ENCODE assay signal across 8 mouse cellular contexts in genomic region chr7:25711731-25712197, GRCm38 (mm10). TPM values are rescaled to one million over a fixed set of nuclear protein-coding genes. Genes with fewer than 3 reads are reported as not detected.
DNase-seq lines count a peak whose midpoint lies in the region; ATAC-seq and TF ChIP-seq lines count a peak whose summit lies in the region.

No protein-coding gene starts in this region.

- POLR2A ChIA-PET in Patski (lab: Charles Lee), result no interaction called here

- H3K4me2 ChIP-seq in forebrain, embryonic 11.5 days (ENCODE audit: low read depth, low read length, severe bottlenecking), result no peak overlapping the region
- H3K4me2 ChIP-seq in forebrain, postnatal 0 days (ENCODE audit: low read depth), result no peak overlapping the region
- no peak overlapping the region; the same call in 1 of the 2 replicates for H3K4me2 ChIP-seq in embryonic facial prominence, embryonic 13.5 days

- CTCF ChIA-PET in Patski (lab: Charles Lee), result interaction anchor here (0.7 kb wide), 1 partner anchor 13 kb away, joined by 3 read pairs; no protein-coding TSS in a partner anchor

- 0 out of 2 replicates have a peak overlapping the region, but pooled peaks have one; percentile 6 for H3K27ac ChIP-seq in forebrain, embryonic 11.5 days (ENCODE audit: low read depth, low read length)
- no peak overlapping the region for H3K27ac ChIP-seq in forebrain, postnatal 0 days (ENCODE audit: low read depth, low read length)
- H3K27ac ChIP-seq in embryonic facial prominence, embryonic 13.5 days, result peak overlapping the region; percentile 74
- H3K27ac ChIP-seq in thymus, adult 2 months (ENCODE audit: control insufficient read depth, insufficient read depth, low read length), result no peak overlapping the region

- no peaks in the 10 kb centered on the region for H3K9me3 ChIP-seq in forebrain, embryonic 11.5 days (ENCODE audit: control insufficient read depth, low read length)
- H3K9me3 ChIP-seq in forebrain, postnatal 0 days (ENCODE audit: low read length), result no peaks in the 10 kb centered on the region
- H3K9me3 ChIP-seq in embryonic facial prominence, embryonic 13.5 days, result no peaks in the 10 kb centered on the region

- ATAC-seq in forebrain, embryonic 11.5 days (replicated peaks; ENCODE audit: low FRiP score), result peak; percentile 7; the same call in 1 of the 2 replicates
- no peak for ATAC-seq in forebrain, postnatal 0 days
- ATAC-seq in Patski, result peak; percentile 89
- ATAC-seq in embryonic facial prominence, embryonic 13.5 days (ENCODE audit: insufficient number of reproducible peaks, insufficient read depth, low FRiP score, low TSS enrichment, low read depth), result peak; percentile 32; the same call in 1 of the 2 replicates
- ATAC-seq in hematopoietic stem cell, adult 5-6 weeks (replicated peaks in 1 of 2; ENCODE audit: insufficient read depth in 1 of 2, low FRiP score in 2 of 2, low TSS enrichment in 1 of 2, low read depth in 1 of 2, poor library complexity in 2 of 2, severe bottlenecking in 2 of 2), result peak; percentile 22 to 23; a peak in 2 of 4 replicates
- ATAC-seq in megakaryocyte progenitor cell, adult 5-6 weeks (replicated peaks; ENCODE audit: poor library complexity), result peak; percentile 57

- no peak overlapping the region for H3K9ac ChIP-seq in forebrain, embryonic 11.5 days (ENCODE audit: low read length)
- H3K9ac ChIP-seq in forebrain, postnatal 0 days, result no peak overlapping the region
- 0 out of 2 replicates have a peak overlapping the region, but pooled peaks have one; percentile 54 for H3K9ac ChIP-seq in embryonic facial prominence, embryonic 13.5 days

- no peak for TF ChIP-seq CTCF in forebrain, postnatal 0 days (IDR thresholded peaks at IDR 0.05; ENCODE audit: low read depth)
- TF ChIP-seq CTCF in Patski (IDR thresholded peaks at IDR 0.05), result no peak
- TF ChIP-seq CTCF in thymus, adult 2 months (IDR thresholded peaks at IDR 0.05; ENCODE audit: borderline replicate concordance, control insufficient read depth, extremely low read depth, insufficient read depth, low read length, poor library complexity), result no peak

- in situ Hi-C loops in Patski (cut with MboI; ENCODE audit: low pct_unique_long_range_greater_than_20kb), result no loop called here

- DNase-seq in forebrain, embryonic 11.5 days (ENCODE audit: low spot score), result no peak
- DNase-seq in forebrain, postnatal 0 days, result no peak
- DNase-seq in Patski (ENCODE audit: low read depth, low spot score), result peak; percentile 89
- DNase-seq in thymus, adult 2 months, result no peak
- no peak for DNase-seq in lung, postnatal 10 days

- peaks cover 4% of the 10 kb centered on the region; the same call in 1 of the 2 replicates for H3K4me1 ChIP-seq in forebrain, embryonic 11.5 days (replicated peaks; ENCODE audit: control insufficient read depth, insufficient read depth, low read length)
- no peaks in the 10 kb centered on the region for H3K4me1 ChIP-seq in forebrain, postnatal 0 days (ENCODE audit: insufficient read depth)
- peaks cover 46% of the 10 kb centered on the region for H3K4me1 ChIP-seq in embryonic facial prominence, embryonic 13.5 days
- peaks cover 19% of the 10 kb centered on the region for H3K4me1 ChIP-seq in thymus, adult 2 months (replicated peaks; ENCODE audit: control insufficient read depth, insufficient read depth, low read length)

- H3K27me3 ChIP-seq in forebrain, embryonic 11.5 days (ENCODE audit: control insufficient read depth, insufficient read depth, low read length), result no peaks in the 10 kb centered on the region
- no peaks in the 10 kb centered on the region for H3K27me3 ChIP-seq in forebrain, postnatal 0 days (ENCODE audit: insufficient read depth, low read length)
- H3K27me3 ChIP-seq in Patski, result no peaks in the 10 kb centered on the region
- no peaks in the 10 kb centered on the region for H3K27me3 ChIP-seq in embryonic facial prominence, embryonic 13.5 days
- no peaks in the 10 kb centered on the region for H3K27me3 ChIP-seq in thymus, adult 2 months (ENCODE audit: control insufficient read depth, insufficient read depth, low read length)

- no peak overlapping the region for H3K4me3 ChIP-seq in forebrain, embryonic 11.5 days (ENCODE audit: low read depth, low read length)
- no peak overlapping the region for H3K4me3 ChIP-seq in forebrain, postnatal 0 days (ENCODE audit: low read depth, low read length)
- H3K4me3 ChIP-seq in embryonic facial prominence, embryonic 13.5 days, result no peak overlapping the region
- no peak overlapping the region for H3K4me3 ChIP-seq in thymus, adult 2 months (ENCODE audit: control insufficient read depth, insufficient read depth, low read length)

- peaks cover 7% of the 10 kb centered on the region for H3K36me3 ChIP-seq in forebrain, embryonic 11.5 days (ENCODE audit: control insufficient read depth, insufficient read depth, low read length)
- peaks cover 39% of the 10 kb centered on the region for H3K36me3 ChIP-seq in forebrain, postnatal 0 days (ENCODE audit: insufficient read depth)
- H3K36me3 ChIP-seq in embryonic facial prominence, embryonic 13.5 days, result peaks cover 45% of the 10 kb centered on the region
- H3K36me3 ChIP-seq in thymus, adult 2 months (ENCODE audit: control insufficient read depth, insufficient read depth, low read length), result peaks cover 32% of the 10 kb centered on the region

- no peak for TF ChIP-seq POLR2A in thymus, adult 2 months (IDR thresholded peaks at IDR 0.05; ENCODE audit: control insufficient read depth, extremely low read depth, insufficient read depth, low read length, poor library complexity)

- WGBS in forebrain, embryonic 11.5 days, result 46% methylated on average over 7 of the region's 7 CpGs
- 52% methylated on average over 7 of the region's 7 CpGs for WGBS in forebrain, postnatal 0 days
- whole genome bisulfite sequencing in embryonic facial prominence, embryonic 13.5 days, result 15% methylated on average over 7 of the region's 7 CpGs
- WGBS in thymus, adult 2 months, result 51% methylated on average over 7 of the region's 7 CpGs

RNA-seq across cellular contexts. Expression of gene Ccdc97, which starts 7.1 kb away (rescaled TPM):
- polyA plus RNA-seq in forebrain, embryonic 11.5 days (2014; fragmentation: Nextera tagmentation; extraction: Ambion mirVana), result 37.8 and 41.2 TPM in 2 replicates
- 21.1 and 37.6 TPM in 2 replicates for total RNA-seq in forebrain, postnatal 0 days (2014; rRNA removed)
- 31.7 and 32.0 TPM in 2 replicates for polyA plus RNA-seq in forebrain, postnatal 0 days (2015; fragmentation: Nextera tagmentation; extraction: Ambion mirVana)
- 33.7 TPM for polyA plus RNA-seq in Patski (2021)
- 24.1 and 26.3 TPM in 2 replicates for polyA plus RNA-seq in embryonic facial prominence, embryonic 13.5 days (2015; fragmentation: Nextera tagmentation; extraction: Ambion mirVana)
- total RNA-seq in hematopoietic stem cell, adult 5-6 weeks (2017), result 16.7 and 18.9 TPM in 2 replicates
- total RNA-seq in megakaryocyte progenitor cell, adult 5-6 weeks (2015), result 25.1 and 27.4 TPM in 2 replicates
- total RNA-seq in megakaryocyte progenitor cell, adult 5-6 weeks (2017), result 10.5 and 18.3 TPM in 2 replicates
- polyA plus RNA-seq in thymus, adult 2 months (2012; rRNA removed), result 184 and 185 TPM in 2 replicates

RNA-seq across cellular contexts. Expression of gene Tgfb1, which starts 25.0 kb away (rescaled TPM):
- polyA plus RNA-seq in forebrain, embryonic 11.5 days (2014; fragmentation: Nextera tagmentation; extraction: Ambion mirVana), result 1.1 and 1.6 TPM in 2 replicates
- total RNA-seq in forebrain, postnatal 0 days (2014; rRNA removed), result 1.6 and 3.1 TPM in 2 replicates
- 0.39 and 0.56 TPM in 2 replicates for polyA plus RNA-seq in forebrain, postnatal 0 days (2015; fragmentation: Nextera tagmentation; extraction: Ambion mirVana)
- polyA plus RNA-seq in Patski (2021), result 29.7 TPM
- 3.2 and 3.4 TPM in 2 replicates for polyA plus RNA-seq in embryonic facial prominence, embryonic 13.5 days (2015; fragmentation: Nextera tagmentation; extraction: Ambion mirVana)
- total RNA-seq in hematopoietic stem cell, adult 5-6 weeks (2017), result 46.0 and 50.7 TPM in 2 replicates
- total RNA-seq in megakaryocyte progenitor cell, adult 5-6 weeks (2015), result 237 and 286 TPM in 2 replicates
- total RNA-seq in megakaryocyte progenitor cell, adult 5-6 weeks (2017), result 35.7 and 35.8 TPM in 2 replicates
- 125 and 157 TPM in 2 replicates for polyA plus RNA-seq in thymus, adult 2 months (2012; rRNA removed)

RNA-seq across cellular contexts. Expression of gene B9d2, which starts 31.2 kb away (rescaled TPM):
- polyA plus RNA-seq in forebrain, embryonic 11.5 days (2014; fragmentation: Nextera tagmentation; extraction: Ambion mirVana), result 30.4 and 35.1 TPM in 2 replicates
- total RNA-seq in forebrain, postnatal 0 days (2014; rRNA removed), result 15.7 and 15.8 TPM in 2 replicates
- polyA plus RNA-seq in forebrain, postnatal 0 days (2015; fragmentation: Nextera tagmentation; extraction: Ambion mirVana), result 58.2 and 60.1 TPM in 2 replicates
- 40.2 TPM for polyA plus RNA-seq in Patski (2021)
- polyA plus RNA-seq in embryonic facial prominence, embryonic 13.5 days (2015; fragmentation: Nextera tagmentation; extraction: Ambion mirVana), result 25.9 and 26.4 TPM in 2 replicates
- 46.3 and 70.6 TPM in 2 replicates for total RNA-seq in hematopoietic stem cell, adult 5-6 weeks (2017)
- total RNA-seq in megakaryocyte progenitor cell, adult 5-6 weeks (2015), result 34.4 and 38.7 TPM in 2 replicates
- 38.2 and 39.8 TPM in 2 replicates for total RNA-seq in megakaryocyte progenitor cell, adult 5-6 weeks (2017)
- polyA plus RNA-seq in thymus, adult 2 months (2012; rRNA removed), result 153 and 164 TPM in 2 replicates

RNA-seq across cellular contexts. Expression of gene Tmem91, which starts 36.8 kb away (rescaled TPM):
- 2.7 and 3.2 TPM in 2 replicates for polyA plus RNA-seq in forebrain, embryonic 11.5 days (2014; fragmentation: Nextera tagmentation; extraction: Ambion mirVana)
- total RNA-seq in forebrain, postnatal 0 days (2014; rRNA removed), result 32.8 and 40.3 TPM in 2 replicates
- 40.9 and 61.4 TPM in 2 replicates for polyA plus RNA-seq in forebrain, postnatal 0 days (2015; fragmentation: Nextera tagmentation; extraction: Ambion mirVana)
- polyA plus RNA-seq in Patski (2021), result 0.49 TPM
- 3.4 and 3.8 TPM in 2 replicates for polyA plus RNA-seq in embryonic facial prominence, embryonic 13.5 days (2015; fragmentation: Nextera tagmentation; extraction: Ambion mirVana)
- total RNA-seq in hematopoietic stem cell, adult 5-6 weeks (2017), result 2.3 TPM in 1 of 2 replicates, not detected in the other
- 0.69 and 1.0 TPM in 2 replicates for total RNA-seq in megakaryocyte progenitor cell, adult 5-6 weeks (2015)
- total RNA-seq in megakaryocyte progenitor cell, adult 5-6 weeks (2017), result not detected in 2 replicates
- 1.4 and 2.9 TPM in 2 replicates for polyA plus RNA-seq in thymus, adult 2 months (2012; rRNA removed)

RNA-seq across cellular contexts. Expression of gene Hnrnpul1, which starts 42.8 kb away (rescaled TPM):
- 83.8 and 87.5 TPM in 2 replicates for polyA plus RNA-seq in forebrain, embryonic 11.5 days (2014; fragmentation: Nextera tagmentation; extraction: Ambion mirVana)
- total RNA-seq in forebrain, postnatal 0 days (2014; rRNA removed), result 110 and 144 TPM in 2 replicates
- 47.3 and 47.9 TPM in 2 replicates for polyA plus RNA-seq in forebrain, postnatal 0 days (2015; fragmentation: Nextera tagmentation; extraction: Ambion mirVana)
- polyA plus RNA-seq in Patski (2021), result 123 TPM
- polyA plus RNA-seq in embryonic facial prominence, embryonic 13.5 days (2015; fragmentation: Nextera tagmentation; extraction: Ambion mirVana), result 68.4 and 72.9 TPM in 2 replicates
- total RNA-seq in hematopoietic stem cell, adult 5-6 weeks (2017), result 137 TPM in 2 replicates
- 132 and 135 TPM in 2 replicates for total RNA-seq in megakaryocyte progenitor cell, adult 5-6 weeks (2015)
- 126 and 141 TPM in 2 replicates for total RNA-seq in megakaryocyte progenitor cell, adult 5-6 weeks (2017)
- 102 and 134 TPM in 2 replicates for polyA plus RNA-seq in thymus, adult 2 months (2012; rRNA removed)

Comparison
In these comparisons a context has a peak if more than half of its experiments do, and no peak if none do; other contexts are left out.
1. H3K27ac ChIP-seq: peak in forebrain, embryonic 11.5 days (single experiment) and embryonic facial prominence, embryonic 13.5 days (single experiment); none in forebrain, postnatal 0 days (single experiment) and thymus, adult 2 months (single experiment).